Comparison of ENCODE assay signal across 8 mouse cellular contexts in genomic region chr10:60195087-60195486, GRCm38 (mm10). TPM values are rescaled to one million over a fixed set of nuclear protein-coding genes. Genes with fewer than 3 reads are reported as not detected.
DNase-seq lines count a peak whose midpoint lies in the region.

No protein-coding gene starts in this region.

- peak; percentile 51 to 85 for DNase-seq in left cerebral cortex, postnatal 10 days (ENCODE audit: extremely low spot score in 1 of 2, low spot score in 2 of 2)
- no peak for DNase-seq in left cerebral cortex, postnatal 36 days (ENCODE audit: low spot score in 2 of 2)
- peak; percentile 86 for DNase-seq in cerebellum, adult 8-10 months
- DNase-seq in heart, postnatal 14 days: peak; percentile 38 to 69
- peak; percentile 37 to 46 for DNase-seq in layer of hippocampus, postnatal 36 days
- DNase-seq in retina, postnatal 1 day: peak; percentile 94
- no peak for DNase-seq in thymus, postnatal 0 days (ENCODE audit: low spot score)
- no peak for DNase-seq in adrenal gland, postnatal 4 days (ENCODE audit: low spot score in 2 of 2)

- intact Hi-C loops in left cerebral cortex, postnatal 10 days (cut with DNase I): no loop called here
- intact Hi-C loops in left cerebral cortex, postnatal 36 days (cut with DNase I): no loop called here
- intact Hi-C loops in heart, postnatal 14 days (cut with DNase I): loop anchor here (2.0 kb wide), 1 partner anchor 20 kb away; no protein-coding TSS in a partner anchor

RNA-seq across cellular contexts. Expression of gene Chst3, which starts 24.0 kb away (rescaled TPM):
- 1 to 10 TPM; 1.6 to 1.8 TPM for total RNA-seq in left cerebral cortex, postnatal 10 days (2021)
- 1 to 10 TPM; 1.6 to 2.2 TPM for total RNA-seq in left cerebral cortex, postnatal 36 days (2021)
- 1 to 10 TPM; 1.2 to 1.4 TPM for total RNA-seq in heart, postnatal 14 days (2021)
- total RNA-seq in layer of hippocampus, postnatal 36 days (2021): 1 to 10 TPM; 2.2 to 2.8 TPM
- 0.30 and 0.38 TPM in 2 replicates for polyA plus RNA-seq in thymus, postnatal 0 days (2015; fragmentation: Nextera tagmentation; extraction: Ambion mirVana)
- 1 to 10 TPM; 3.2 to 3.4 TPM for total RNA-seq in adrenal gland, postnatal 4 days (2021)

Comparison
In these comparisons a context has a peak if more than half of its experiments do, and no peak if none do; other contexts are left out.
1. DNase-seq: peak in left cerebral cortex, postnatal 10 days (2 of 2), cerebellum, adult 8-10 months (single experiment), heart, postnatal 14 days (2 of 2), layer of hippocampus, postnatal 36 days (2 of 2) and retina, postnatal 1 day (single experiment); none in left cerebral cortex, postnatal 36 days (0 of 2), thymus, postnatal 0 days (single experiment) and adrenal gland, postnatal 4 days (0 of 2).